Mouse (Mus musculus): ENCODE measurements around the gene Fgfr2. TPM values are rescaled to one million over a fixed set of nuclear protein-coding genes. Genes with fewer than 3 reads are reported as not detected.
A peak's percentile ranks its signal among the peaks of the same experiment; 100 is the strongest.

Gene Fgfr2
- polyA plus RNA-seq, 1 experiment from 2014 or later: 11.4 TPM

DNA sequence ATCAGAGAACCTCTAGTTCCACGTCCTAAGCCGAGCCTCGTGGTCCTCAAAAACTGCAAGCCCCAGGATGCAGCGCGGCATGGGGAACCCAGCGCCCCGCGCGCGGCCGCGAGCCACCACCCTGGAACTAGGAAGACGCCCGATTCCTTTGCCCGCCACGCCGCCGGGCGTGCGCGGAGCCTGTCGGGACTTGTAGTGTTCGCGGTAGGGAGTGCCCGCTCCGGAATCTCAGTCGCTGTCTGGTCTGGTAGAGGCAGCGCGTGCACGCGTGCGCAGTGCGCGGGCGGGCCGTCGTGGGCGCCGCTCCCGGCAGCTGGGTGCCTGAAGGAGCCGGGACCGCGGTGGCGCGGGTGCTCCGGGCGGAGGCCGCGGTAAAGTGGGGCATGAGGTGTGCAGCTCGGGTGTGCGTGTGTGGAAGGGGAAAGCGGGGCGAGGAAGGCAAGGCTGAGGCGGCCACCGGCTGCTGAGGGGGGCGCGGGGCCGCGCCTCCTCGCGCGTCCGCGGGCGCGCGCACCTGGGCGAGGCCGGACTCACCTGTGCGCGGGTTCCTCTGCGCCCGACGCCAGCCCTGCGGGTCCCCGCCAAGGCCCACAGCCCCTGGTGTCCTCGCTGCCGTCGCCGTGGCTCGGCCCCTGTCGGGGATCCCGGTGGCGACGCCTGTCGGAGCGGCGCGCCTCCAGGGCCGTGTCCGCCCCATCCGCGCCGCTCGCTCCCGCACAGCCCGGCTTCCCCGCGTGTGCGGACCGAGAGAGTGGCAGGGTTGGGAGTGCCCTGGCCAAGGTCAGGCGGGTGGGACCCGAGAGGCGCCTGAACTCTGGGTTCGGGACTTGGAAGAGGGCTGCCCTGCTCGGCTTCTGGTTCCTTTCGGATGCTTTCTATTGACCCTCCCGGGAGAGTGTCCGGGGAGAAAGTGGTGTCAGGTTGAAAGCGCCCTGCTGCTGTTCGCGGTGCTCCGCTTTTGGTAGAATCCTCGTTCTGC, 2257.2 kb downstream of the Fgfr2 start, which contains the start of gene Plekha1:
Gene Plekha1, plus strand, starts transcription at position 144 of the 979 bp plus-strand sequence.
- Histone ChIP-seq H3K4me1 (ENCODE audit: control insufficient read depth, low read depth, low read length) (peaks cover 4% of the 10 kb centered on the region), H3K27me3 (ENCODE audit: control insufficient read depth, insufficient read depth, low read depth, low read length) (peaks cover 15% of the 10 kb centered on the region), H3K36me3 (ENCODE audit: control insufficient read depth, insufficient read depth) (no peaks in the 10 kb centered on the region), H3K4me2 (ENCODE audit: low read depth, low read length) (peak within 1 kb of the TSS; percentile 57), H3K27ac (ENCODE audit: low read length) (peak within 1 kb of the TSS; percentile 37), H3K9ac (ENCODE audit: low read depth, low read length) (peak within 1 kb of the TSS; percentile 64), H3K9me3 (replicated peaks; ENCODE audit: control insufficient read depth, low read length) (no peaks in the 10 kb centered on the region), H3K4me3 (ENCODE audit: low read depth, low read length) (peak within 1 kb of the TSS; percentile 67)
- peak; percentile 95 for ATAC-seq (ENCODE audit: low read depth)
- under 1% methylated on average over 82 of the region's 114 CpGs for WGBS (ENCODE audit: insufficient replicate concordance)

DNA sequence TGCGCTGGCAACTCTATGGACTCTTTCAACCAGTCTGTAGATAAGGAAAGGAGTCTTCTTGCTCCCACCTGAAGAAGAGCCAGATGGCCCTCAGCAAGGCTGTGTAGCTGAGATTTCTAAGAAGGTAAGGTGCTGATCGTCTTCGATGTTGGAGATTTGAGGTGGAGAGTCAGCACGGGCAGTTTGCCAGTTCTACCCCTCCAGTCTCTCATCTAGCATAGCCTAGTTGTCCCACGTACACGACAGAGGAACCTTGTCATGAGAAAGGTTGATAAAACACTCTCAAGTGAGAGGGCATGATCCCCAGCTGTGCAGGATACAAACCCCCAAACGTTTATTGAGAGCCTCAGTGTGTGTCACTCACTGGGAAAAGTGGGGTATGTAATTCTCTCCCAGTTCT, 2258.4 kb downstream of the Fgfr2 start:
- H3K4me3 ChIP-seq (ENCODE audit: low read depth, low read length): no peak overlapping the region

DNA sequence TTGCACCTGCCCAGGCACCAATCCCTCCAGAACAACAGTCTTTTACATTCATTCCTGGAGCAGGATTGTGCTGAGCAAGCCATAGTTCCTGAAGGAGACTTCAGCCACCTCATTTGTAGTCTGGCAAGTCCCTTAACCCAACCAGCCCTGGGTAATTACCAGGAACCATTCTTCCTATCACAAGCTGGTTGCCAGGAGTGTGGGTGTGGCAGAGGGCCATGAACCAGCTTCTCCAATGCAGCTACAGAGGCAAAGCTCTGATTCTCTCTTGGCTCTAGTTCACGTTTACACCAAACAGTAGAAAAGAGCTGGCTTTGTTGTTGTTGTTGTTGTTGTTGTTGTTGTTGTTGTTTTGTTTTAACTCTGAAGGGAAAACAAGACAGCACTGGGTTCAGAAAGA, 2260.6 kb downstream of the Fgfr2 start:
- Histone ChIP-seq H3K27ac (ENCODE audit: low read length) (no peak overlapping the region), H3K27me3 (ENCODE audit: control insufficient read depth, insufficient read depth, low read depth, low read length) (peaks cover 15% of the 10 kb centered on the region), H3K9me3 (replicated peaks; ENCODE audit: control insufficient read depth, low read length) (no peaks in the 10 kb centered on the region), H3K9ac (ENCODE audit: low read depth, low read length) (no peak overlapping the region), H3K36me3 (ENCODE audit: control insufficient read depth, insufficient read depth) (no peaks in the 10 kb centered on the region), H3K4me3 (ENCODE audit: low read depth, low read length) (no peak overlapping the region), H3K4me1 (ENCODE audit: control insufficient read depth, low read depth, low read length) (no peaks in the 10 kb centered on the region), H3K4me2 (ENCODE audit: low read depth, low read length) (no peak overlapping the region)
- WGBS (ENCODE audit: insufficient replicate concordance): 42% methylated on average over 1 of the region's 1 CpGs
- no peak for ATAC-seq (ENCODE audit: low read depth)

More for the DNA sequence above, 2258.4 kb downstream of the Fgfr2 start:
- no peak overlapping the region for H3K9ac ChIP-seq (ENCODE audit: low read depth, low read length)
- no peaks in the 10 kb centered on the region for H3K4me1 ChIP-seq (ENCODE audit: control insufficient read depth, low read depth, low read length)
- no peaks in the 10 kb centered on the region for H3K9me3 ChIP-seq (replicated peaks; ENCODE audit: control insufficient read depth, low read length)
- no peak overlapping the region for H3K27ac ChIP-seq (ENCODE audit: low read length)
- H3K27me3 ChIP-seq (ENCODE audit: control insufficient read depth, insufficient read depth, low read depth, low read length): peaks cover 15% of the 10 kb centered on the region
- 53% methylated on average over 7 of the region's 7 CpGs for WGBS (ENCODE audit: insufficient replicate concordance)
- H3K4me2 ChIP-seq (ENCODE audit: low read depth, low read length): no peak overlapping the region
- no peak for ATAC-seq (ENCODE audit: low read depth)
- H3K36me3 ChIP-seq (ENCODE audit: control insufficient read depth, insufficient read depth): no peaks in the 10 kb centered on the region

DNA sequence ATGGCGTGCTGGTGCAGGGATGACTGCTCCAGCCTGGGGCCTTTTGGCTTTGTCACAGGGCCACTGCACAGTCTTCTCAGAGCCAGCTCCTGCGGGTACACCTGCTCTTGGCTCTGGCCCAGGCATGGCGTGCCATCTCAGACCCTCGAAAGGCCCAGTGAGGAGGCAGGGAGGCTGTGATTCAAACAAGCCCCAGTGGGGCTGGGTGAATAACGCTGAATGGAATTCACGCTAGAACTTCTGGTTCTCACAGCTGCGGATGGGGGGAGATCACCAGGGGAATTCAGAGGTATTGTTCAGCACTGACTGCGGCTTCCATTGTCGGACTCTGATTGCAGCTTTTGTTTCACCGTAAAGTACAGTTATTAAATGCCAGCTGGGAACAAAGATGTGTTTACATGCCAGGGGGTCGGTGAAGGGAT, 2262.4 kb downstream of the Fgfr2 start:
- Histone ChIP-seq H3K9ac (ENCODE audit: low read depth, low read length) (no peak overlapping the region), H3K27me3 (ENCODE audit: control insufficient read depth, insufficient read depth, low read depth, low read length) (peaks cover 4% of the 10 kb centered on the region), H3K36me3 (ENCODE audit: control insufficient read depth, insufficient read depth) (no peaks in the 10 kb centered on the region), H3K4me1 (ENCODE audit: control insufficient read depth, low read depth, low read length) (no peaks in the 10 kb centered on the region), H3K4me2 (ENCODE audit: low read depth, low read length) (no peak overlapping the region), H3K27ac (ENCODE audit: low read length) (no peak overlapping the region), H3K4me3 (ENCODE audit: low read depth, low read length) (no peak overlapping the region), H3K9me3 (replicated peaks; ENCODE audit: control insufficient read depth, low read length) (no peaks in the 10 kb centered on the region)
- no peak for ATAC-seq (ENCODE audit: low read depth)
- WGBS (ENCODE audit: insufficient replicate concordance): 57% methylated on average over 11 of the region's 11 CpGs

DNA sequence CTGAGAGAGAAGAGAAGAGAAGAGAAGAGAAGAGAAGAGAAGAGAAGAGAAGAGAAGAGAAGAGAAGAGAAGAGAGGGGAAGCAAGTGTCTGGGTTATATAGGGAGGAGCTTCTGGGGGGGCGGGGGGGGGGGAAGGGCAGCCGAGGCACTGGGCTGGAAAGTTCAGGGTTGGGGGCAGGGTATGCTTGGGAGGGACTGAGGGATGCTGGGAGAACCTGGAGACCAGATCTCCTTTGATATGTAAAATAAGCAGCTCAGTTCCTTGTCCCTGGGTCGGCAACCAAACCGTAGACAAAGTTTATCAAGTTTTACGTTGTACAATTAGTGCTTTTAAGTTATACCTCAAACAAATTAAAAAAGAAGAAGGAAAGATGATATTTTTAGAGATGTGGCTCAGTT, 2263.2 kb downstream of the Fgfr2 start:
- Histone ChIP-seq H3K36me3 (ENCODE audit: control insufficient read depth, insufficient read depth) (no peaks in the 10 kb centered on the region), H3K4me3 (ENCODE audit: low read depth, low read length) (no peak overlapping the region), H3K4me1 (ENCODE audit: control insufficient read depth, low read depth, low read length) (no peaks in the 10 kb centered on the region), H3K27me3 (ENCODE audit: control insufficient read depth, insufficient read depth, low read depth, low read length) (no peaks in the 10 kb centered on the region; the same call in 1 of the 2 replicates), H3K9me3 (replicated peaks; ENCODE audit: control insufficient read depth, low read length) (no peaks in the 10 kb centered on the region), H3K9ac (ENCODE audit: low read depth, low read length) (no peak overlapping the region), H3K27ac (ENCODE audit: low read length) (no peak overlapping the region), H3K4me2 (ENCODE audit: low read depth, low read length) (no peak overlapping the region)
- ATAC-seq (ENCODE audit: low read depth): no peak
- WGBS (ENCODE audit: insufficient replicate concordance): 44% methylated on average over 5 of the region's 5 CpGs

DNA sequence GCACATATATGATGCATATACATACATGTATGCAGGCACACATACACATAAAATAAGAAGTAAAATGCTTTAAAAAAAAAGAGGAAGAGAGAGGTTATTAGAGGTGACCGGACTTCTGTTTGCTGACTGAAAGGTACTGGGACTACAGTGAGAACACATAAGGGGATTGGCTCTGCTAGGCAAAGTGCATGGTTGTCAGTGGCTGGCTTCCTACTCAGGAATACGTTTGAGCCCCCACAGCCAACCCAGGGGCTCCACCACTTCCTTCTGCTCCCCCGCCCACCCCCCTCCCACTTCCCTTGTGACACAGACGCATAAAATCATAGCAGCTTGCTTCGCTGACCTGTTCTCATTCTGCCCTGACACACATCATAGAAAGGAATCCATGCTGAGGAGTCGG, 2265.2 kb downstream of the Fgfr2 start:
- Histone ChIP-seq H3K9ac (ENCODE audit: low read depth, low read length) (no peak overlapping the region), H3K9me3 (replicated peaks; ENCODE audit: control insufficient read depth, low read length) (no peaks in the 10 kb centered on the region), H3K4me3 (ENCODE audit: low read depth, low read length) (no peak overlapping the region), H3K4me1 (ENCODE audit: control insufficient read depth, low read depth, low read length) (no peaks in the 10 kb centered on the region), H3K36me3 (ENCODE audit: control insufficient read depth, insufficient read depth) (no peaks in the 10 kb centered on the region), H3K27me3 (ENCODE audit: control insufficient read depth, insufficient read depth, low read depth, low read length) (no peaks in the 10 kb centered on the region), H3K27ac (ENCODE audit: low read length) (no peak overlapping the region), H3K4me2 (ENCODE audit: low read depth, low read length) (no peak overlapping the region)
- 19% methylated on average over 6 of the region's 6 CpGs for WGBS (ENCODE audit: insufficient replicate concordance)
- ATAC-seq (ENCODE audit: low read depth): peak; percentile 32; the same call in 1 of the 2 replicates

DNA sequence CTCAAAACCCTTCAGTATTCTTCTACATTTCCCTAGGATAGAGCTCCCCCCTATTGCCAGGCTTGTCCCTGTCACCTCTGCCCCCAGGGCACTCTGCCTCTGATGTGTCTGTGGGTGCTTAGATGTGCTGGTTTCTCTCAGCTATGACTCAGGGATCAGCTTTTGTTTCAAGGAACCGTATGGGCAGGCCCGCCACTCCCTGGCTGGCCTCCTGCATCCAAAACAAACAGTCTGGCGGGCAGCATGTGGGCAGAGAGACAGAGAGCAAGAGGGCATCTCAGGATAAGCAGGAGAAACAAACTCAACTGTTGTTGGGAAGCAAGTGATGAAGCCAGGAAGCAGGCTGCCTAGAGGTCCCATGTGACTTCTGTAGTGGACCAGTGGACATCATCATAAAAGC, 2267.5 kb downstream of the Fgfr2 start:
- Histone ChIP-seq H3K4me1 (ENCODE audit: control insufficient read depth, low read depth, low read length) (no peaks in the 10 kb centered on the region), H3K4me2 (ENCODE audit: low read depth, low read length) (no peak overlapping the region), H3K9ac (ENCODE audit: low read depth, low read length) (no peak overlapping the region), H3K9me3 (replicated peaks; ENCODE audit: control insufficient read depth, low read length) (no peaks in the 10 kb centered on the region), H3K4me3 (ENCODE audit: low read depth, low read length) (no peak overlapping the region), H3K27me3 (ENCODE audit: control insufficient read depth, insufficient read depth, low read depth, low read length) (no peaks in the 10 kb centered on the region), H3K36me3 (ENCODE audit: control insufficient read depth, insufficient read depth) (no peaks in the 10 kb centered on the region), H3K27ac (ENCODE audit: low read length) (no peak overlapping the region)
- no peak for ATAC-seq (ENCODE audit: low read depth)
- WGBS (ENCODE audit: insufficient replicate concordance): 57% methylated on average over 3 of the region's 3 CpGs

DNA sequence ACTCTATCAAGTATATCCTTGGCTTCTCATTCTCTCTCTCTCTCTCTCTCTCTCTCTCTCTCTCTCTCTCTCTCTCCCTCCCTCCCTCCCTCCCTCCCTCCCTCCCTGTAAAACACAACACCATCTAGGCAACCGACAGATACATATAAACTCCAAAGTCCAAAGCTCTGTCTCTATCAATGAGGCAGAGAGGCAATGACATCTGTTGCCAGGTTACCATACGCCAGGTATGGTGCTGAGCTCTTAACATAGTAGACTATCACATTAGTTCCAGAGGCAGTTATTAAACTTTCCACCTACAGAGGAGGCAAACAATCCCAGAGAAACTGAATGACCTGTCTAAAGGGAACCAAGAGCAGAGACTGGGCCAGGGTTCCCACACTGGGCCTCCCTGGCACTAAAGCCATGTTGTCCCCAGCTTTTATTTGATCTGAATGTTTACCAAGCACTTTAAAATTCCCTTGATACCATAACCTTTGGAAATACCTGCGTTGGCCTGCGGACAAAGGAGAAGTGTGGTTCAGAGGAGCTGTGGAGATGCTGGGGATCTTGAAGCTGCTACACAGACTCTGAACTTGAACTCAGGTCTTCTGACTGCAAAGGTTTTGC, 2268.4 kb downstream of the Fgfr2 start:
- no peak for ATAC-seq (ENCODE audit: low read depth)

More for the DNA sequence above, 2268.4 kb downstream of the Fgfr2 start:
- Histone ChIP-seq H3K9ac (ENCODE audit: low read depth, low read length) (no peak overlapping the region), H3K27ac (ENCODE audit: low read length) (no peak overlapping the region), H3K27me3 (ENCODE audit: control insufficient read depth, insufficient read depth, low read depth, low read length) (no peaks in the 10 kb centered on the region), H3K36me3 (ENCODE audit: control insufficient read depth, insufficient read depth) (no peaks in the 10 kb centered on the region), H3K4me2 (ENCODE audit: low read depth, low read length) (no peak overlapping the region), H3K9me3 (replicated peaks; ENCODE audit: control insufficient read depth, low read length) (no peaks in the 10 kb centered on the region), H3K4me1 (ENCODE audit: control insufficient read depth, low read depth, low read length) (no peaks in the 10 kb centered on the region), H3K4me3 (ENCODE audit: low read depth, low read length) (no peak overlapping the region)
- 40% methylated on average over 4 of the region's 4 CpGs for WGBS (ENCODE audit: insufficient replicate concordance)
